Mouse (Mus musculus): ENCODE results near the gene Rsrc2.
A peak's percentile ranks its signal among the peaks of the same experiment; 100 is the strongest.
"Not testable (repeated sequence)": the region's sequence is repeated elsewhere in the genome, so short reads cannot be mapped to it uniquely, and the experiment has no call there.

Gene Rsrc2

GRCm38 (mm10) chr5:123749065-123750064, at the start of gene Rsrc2, which contains the start of gene Kntc1:
Gene Rsrc2 (minus strand): TSS chr5:123749414.
Gene Kntc1 (plus strand): TSS chr5:123749716.
- DNase-seq = peak; percentile 98 to 99

GRCm38 (mm10) chr5:123793081-123793480, 43.9 kb upstream of the Rsrc2 start:
- DNase-seq = no peak

GRCm38 (mm10) chr5:123788976-123789375, 39.8 kb upstream of the Rsrc2 start:
- DNase-seq = no peak

GRCm38 (mm10) chr5:123781864-123782263, 32.6 kb upstream of the Rsrc2 start:
- DNase-seq = no peak

GRCm38 (mm10) chr5:123780716-123781115, 31.5 kb upstream of the Rsrc2 start:
- DNase-seq = no peak

GRCm38 (mm10) chr5:123773441-123773840, 24.2 kb upstream of the Rsrc2 start:
- DNase-seq = no peak

- not testable (repeated sequence) for DNase-seq
These were observed 17.2 kb upstream of the Rsrc2 start for GRCm38 (mm10) chr5:123766455-123766854.

GRCm38 (mm10) chr5:123765506-123765905, 16.3 kb upstream of the Rsrc2 start:
- DNase-seq = no peak

- DNase-seq = no peak
These were observed 712 bp downstream of the Rsrc2 start for GRCm38 (mm10) chr5:123748339-123749064.

- no peak for DNase-seq
These were observed 1.6 kb downstream of the Rsrc2 start for GRCm38 (mm10) chr5:123747604-123748003.

GRCm38 (mm10) chr5:123746253-123746652, 3.0 kb downstream of the Rsrc2 start:
- no peak for DNase-seq

GRCm38 (mm10) chr5:123744358-123744757, 4.9 kb downstream of the Rsrc2 start:
- no peak for DNase-seq

GRCm38 (mm10) chr5:123730981-123731380, 18.2 kb downstream of the Rsrc2 start:
- no peak for DNase-seq

GRCm38 (mm10) chr5:123723816-123724215, 25.4 kb downstream of the Rsrc2 start:
- not testable (repeated sequence) for DNase-seq

- DNase-seq = peak; percentile 94 to 95
These were observed 28.6 kb downstream of the Rsrc2 start, which contains the start of gene Zcchc8 for GRCm38 (mm10) chr5:123720328-123721311. Gene Zcchc8 (minus strand): TSS chr5:123721100.

- DNase-seq = no peak
These were observed 34.6 kb downstream of the Rsrc2 start for GRCm38 (mm10) chr5:123714622-123715021.

- no peak for DNase-seq
These were observed 35.4 kb downstream of the Rsrc2 start for GRCm38 (mm10) chr5:123713782-123714181.

- DNase-seq = no peak
These were observed 39.6 kb downstream of the Rsrc2 start for GRCm38 (mm10) chr5:123709571-123709970.

- no peak for DNase-seq
These were observed 40.6 kb downstream of the Rsrc2 start for GRCm38 (mm10) chr5:123708598-123708997.

- peak; percentile 33 to 59 for DNase-seq
These were observed 48.6 kb downstream of the Rsrc2 start for GRCm38 (mm10) chr5:123700625-123701024.

- peak; percentile 86 to 91 for DNase-seq
These were observed 50.0 kb downstream of the Rsrc2 start for GRCm38 (mm10) chr5:123699198-123699597.

GRCm38 (mm10) chr5:123696961-123697360, 52.3 kb downstream of the Rsrc2 start:
- DNase-seq = no peak
